Mouse (Mus musculus) limb, embryonic 11.5 days (tissue): ENCODE data around the gene Sulf2. TPM values are rescaled to one million over a fixed set of nuclear protein-coding genes. Genes with fewer than 3 reads are reported as not detected.

Source experiments
- ATAC-seq: fragments of 200-750 bp; cut with Nextera tagmentation; 2 replicates; pipeline ENCODE4 v1.8.0; 2017; ENCODE audit warnings: low read depth; ENCODE audit not compliant: insufficient number of reproducible peaks, low FRiP score, low TSS enrichment
- DNase-seq: peaks from one replicate; pipeline ENCODE4 v3.0.0-alpha.2; 2015; ENCODE audit warnings: low spot score
- H3K27ac ChIP-seq: fragments of 300-500 bp; sonication (generic); replicated peaks from 2 replicates; pipeline ENCODE4 v1.5.1; 2014; ENCODE audit warnings: low read depth, mild to moderate bottlenecking, low read length
- H3K27me3 ChIP-seq: fragments of 300-500 bp; sonication (generic); 2 replicates; pipeline ENCODE4 v1.6.1; 2014; ENCODE audit warnings: mild to moderate bottlenecking, low read length, mixed read lengths; ENCODE audit not compliant: control insufficient read depth, insufficient read depth
- H3K36me3 ChIP-seq: fragments of 300-500 bp; sonication (generic); 2 replicates; pipeline ENCODE4 v1.6.1; 2014; ENCODE audit warnings: mild to moderate bottlenecking, low read length, moderate library complexity, mixed read lengths; ENCODE audit not compliant: control insufficient read depth, insufficient read depth
- H3K4me1 ChIP-seq: fragments of 300-500 bp; sonication (generic); 2 replicates; pipeline ENCODE4 v1.6.1; 2014; ENCODE audit warnings: low read length, mixed read lengths; ENCODE audit not compliant: control insufficient read depth, insufficient read depth
- H3K4me2 ChIP-seq: fragments of 300-500 bp; sonication (generic); 2 replicates; pipeline ENCODE4 v1.6.1; 2014; ENCODE audit warnings: low read depth, mild to moderate bottlenecking, moderate library complexity; ENCODE audit not compliant: severe bottlenecking
- H3K4me3 ChIP-seq: fragments of 300-500 bp; sonication (generic); 2 replicates; pipeline ENCODE4 v1.5.1; 2014; ENCODE audit warnings: low read depth, low read length
- H3K9ac ChIP-seq: fragments of 300-500 bp; sonication (generic); 2 replicates; pipeline ENCODE4 v1.6.1; 2014; ENCODE audit warnings: mild to moderate bottlenecking, low read length
- H3K9me3 ChIP-seq: fragments of 300-500 bp; sonication (generic); 2 replicates; pipeline ENCODE4 v1.6.1; 2016; ENCODE audit warnings: low read length; ENCODE audit not compliant: control insufficient read depth
- WGBS: fragments of 180-500 bp; shearing (Covaris S2); extraction: QIAGEN DNeasy Blood & Tissue Kit; methylation state at CpG from one replicate; pipeline ENCODE4 v1.1.7; 2014; 5-methylcytosine and 5-hydroxymethylcytosine counted together
- polyA plus RNA-seq: library from polyadenylated mRNA; unstranded; fragments of >200 nt; fragmentation: Nextera tagmentation; extraction: Ambion mirVana; gene quantifications from 2 replicates; pipeline ENCODE4 v1.2.1, GENCODE M21; 2014

Sulf2 gene
- polyA plus RNA-seq, 1 experiment from 2014 or later, result 193 TPM

- H3K4me1 ChIP-seq, result peaks cover 76% of the 10 kb centered on the region
- 45% methylated on average over 19 of the region's 19 CpGs for WGBS
- no peak overlapping the region for H3K4me3 ChIP-seq
- H3K27ac ChIP-seq, result peak overlapping the region; percentile 17; the same call in 1 of the 2 replicates
- no peaks in the 10 kb centered on the region for H3K27me3 ChIP-seq
- H3K9ac ChIP-seq, result no peak overlapping the region
- H3K36me3 ChIP-seq, result no peaks in the 10 kb centered on the region
- no peaks in the 10 kb centered on the region for H3K9me3 ChIP-seq
- ATAC-seq, result no peak
- DNase-seq, result peak; percentile 52
- H3K4me2 ChIP-seq, result peak overlapping the region; percentile 92; the same call in 1 of the 2 replicates
Observed at GRCm38 (mm10) chr2:166151510-166152473, 3.7 kb downstream of the Sulf2 start.

GRCm38 (mm10) chr2:166150584-166150983, 4.9 kb downstream of the Sulf2 start:
- H3K9me3 ChIP-seq, result no peaks in the 10 kb centered on the region
- no peak overlapping the region for H3K9ac ChIP-seq
- H3K36me3 ChIP-seq, result peaks cover 2% of the 10 kb centered on the region; the same call in 1 of the 2 replicates
- 87% methylated on average over 5 of the region's 5 CpGs for WGBS
- no peaks in the 10 kb centered on the region for H3K27me3 ChIP-seq
- H3K4me1 ChIP-seq, result peaks cover 79% of the 10 kb centered on the region
- DNase-seq (no peak), ATAC-seq (no peak)
- H3K4me2 ChIP-seq, result no peak overlapping the region
- peak overlapping the region; percentile 70; the same call in 1 of the 2 replicates for H3K27ac ChIP-seq
- no peak overlapping the region for H3K4me3 ChIP-seq

- Histone ChIP-seq H3K4me3 (no peak overlapping the region), H3K4me1 (peaks cover 86% of the 10 kb centered on the region), H3K36me3 (peaks cover 2% of the 10 kb centered on the region; the same call in 1 of the 2 replicates), H3K4me2 (peak overlapping the region; percentile 7; the same call in 1 of the 2 replicates), H3K27me3 (no peaks in the 10 kb centered on the region), H3K27ac (peak overlapping the region; percentile 88), H3K9ac (no peak overlapping the region), H3K9me3 (no peaks in the 10 kb centered on the region)
- WGBS, result 61% methylated on average over 8 of the region's 8 CpGs
- DNase-seq (peak; percentile 40), ATAC-seq (no peak)
Observed at GRCm38 (mm10) chr2:166149482-166149881, 6.0 kb downstream of the Sulf2 start.

GRCm38 (mm10) chr2:166148672-166149332, 6.7 kb downstream of the Sulf2 start:
- no peak overlapping the region for H3K9ac ChIP-seq
- peak overlapping the region; percentile 7; the same call in 1 of the 2 replicates for H3K4me2 ChIP-seq

GRCm38 (mm10) chr2:166147930-166148651, 7.4 kb downstream of the Sulf2 start:
- no peak for DNase-seq
- no peaks in the 10 kb centered on the region for H3K27me3 ChIP-seq
- peaks cover 2% of the 10 kb centered on the region; the same call in 1 of the 2 replicates for H3K36me3 ChIP-seq
- ATAC-seq, result no peak
- H3K4me2 ChIP-seq, result no peak overlapping the region
- no peaks in the 10 kb centered on the region for H3K9me3 ChIP-seq
- peaks cover 92% of the 10 kb centered on the region for H3K4me1 ChIP-seq
- H3K9ac ChIP-seq, result no peak overlapping the region
- 84% methylated on average over 10 of the region's 10 CpGs for WGBS
- peak overlapping the region; percentile 88 for H3K27ac ChIP-seq
- H3K4me3 ChIP-seq, result no peak overlapping the region

More at GRCm38 (mm10) chr2:166148672-166149332, 6.7 kb downstream of the Sulf2 start:
- peak; percentile 61 for ATAC-seq
- Histone ChIP-seq H3K4me1 (peaks cover 92% of the 10 kb centered on the region), H3K4me3 (no peak overlapping the region), H3K27ac (peak overlapping the region; percentile 88), H3K9me3 (no peaks in the 10 kb centered on the region), H3K36me3 (peaks cover 2% of the 10 kb centered on the region; the same call in 1 of the 2 replicates), H3K27me3 (no peaks in the 10 kb centered on the region)
- DNase-seq, result peak; percentile 83
- 8% methylated on average over 13 of the region's 13 CpGs for WGBS

- no peak overlapping the region for H3K4me2 ChIP-seq
- no peak for ATAC-seq
- no peaks in the 10 kb centered on the region for H3K27me3 ChIP-seq
- 0 out of 2 replicates have a peak overlapping the region, but pooled peaks have one; percentile 23 for H3K9ac ChIP-seq
- WGBS, result 82% methylated on average over 7 of the region's 7 CpGs
- no peak overlapping the region for H3K27ac ChIP-seq
- no peaks in the 10 kb centered on the region for H3K9me3 ChIP-seq
- no peak for DNase-seq
- H3K36me3 ChIP-seq, result peaks cover 2% of the 10 kb centered on the region; the same call in 1 of the 2 replicates
- H3K4me1 ChIP-seq, result peaks cover 82% of the 10 kb centered on the region
- H3K4me3 ChIP-seq, result no peak overlapping the region
Observed at GRCm38 (mm10) chr2:166146446-166146845, 9.0 kb downstream of the Sulf2 start.

GRCm38 (mm10) chr2:166145031-166145430, 10.4 kb downstream of the Sulf2 start:
- 87% methylated on average over 8 of the region's 8 CpGs for WGBS
- DNase-seq (no peak), ATAC-seq (no peak)
- H3K9me3 ChIP-seq, result no peaks in the 10 kb centered on the region
- H3K4me3 ChIP-seq, result no peak overlapping the region
- H3K27ac ChIP-seq, result no peak overlapping the region
- peaks cover 2% of the 10 kb centered on the region; the same call in 1 of the 2 replicates for H3K36me3 ChIP-seq
- peaks cover 69% of the 10 kb centered on the region for H3K4me1 ChIP-seq
- H3K4me2 ChIP-seq, result no peak overlapping the region
- H3K9ac ChIP-seq, result no peak overlapping the region
- no peaks in the 10 kb centered on the region for H3K27me3 ChIP-seq
